Mouse (Mus musculus) erythroblast, embryonic 14.5 days (primary cell): ENCODE measurements around the gene Ecel1. TPM values are rescaled to one million over a fixed set of nuclear protein-coding genes. Genes with fewer than 3 reads are reported as not detected.

Experiments used
- H3K27me3 ChIP-seq: 2 replicates; pipeline ENCODE4 v1.6.1; 2012; ENCODE audit warnings: inconsistent platforms; ENCODE audit not compliant: control insufficient read depth
- H3K36me3 ChIP-seq: 2 replicates; pipeline ENCODE4 v1.6.1; 2012; ENCODE audit warnings: mild to moderate bottlenecking, inconsistent platforms; ENCODE audit not compliant: control insufficient read depth
- H3K4me1 ChIP-seq: 2 replicates; pipeline ENCODE4 v1.6.1; 2012; ENCODE audit warnings: inconsistent platforms; ENCODE audit not compliant: control insufficient read depth
- H3K4me3 ChIP-seq: replicated peaks from 2 replicates; pipeline ENCODE3; 2012; ENCODE audit warnings: moderate library complexity, mild to moderate bottlenecking, inconsistent platforms
- H3K9me3 ChIP-seq: 2 replicates; pipeline ENCODE4 v1.6.1; 2012; ENCODE audit warnings: low read length, inconsistent platforms, mixed read lengths; ENCODE audit not compliant: control insufficient read depth
- GATA1 ChIP-seq: IDR thresholded peaks from 2 replicates; pipeline ENCODE4 v1.6.1; 2012; ENCODE audit warnings: low read length, inconsistent platforms, mixed read lengths
- TAL1 ChIP-seq: IDR thresholded peaks from 3 replicates; pipeline ENCODE4 v1.6.1; 2012; ENCODE audit warnings: low read length, inconsistent platforms, mixed read lengths
- polyA plus RNA-seq: library from polyadenylated mRNA; stranded (reverse); fragments of >175 nt; gene quantifications from 2 replicates; pipeline ENCODE4 v1.2.3, GENCODE M21; 2012

Ecel1 gene
- polyA plus RNA-seq, 1 experiment = not detected

DNA sequence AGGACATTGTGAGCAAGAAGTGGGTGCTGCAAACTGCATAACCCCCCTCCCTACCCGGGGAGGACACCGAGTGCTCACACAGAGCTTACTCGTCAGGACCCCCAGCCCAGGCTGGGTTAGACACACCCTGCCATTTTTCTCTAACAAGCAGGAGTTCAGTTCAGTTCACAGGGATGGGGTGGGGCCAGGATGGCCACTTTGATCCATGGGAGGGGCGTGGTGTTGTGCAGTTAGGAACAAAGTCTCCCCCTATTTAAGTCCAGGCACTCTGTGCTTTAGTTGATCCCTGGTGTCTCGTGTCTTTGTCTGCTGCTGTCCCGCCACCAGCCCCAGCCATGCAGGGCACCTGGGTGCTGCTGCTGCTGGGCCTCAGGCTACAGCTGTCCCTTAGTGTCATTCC, 31.6 kb downstream of the Ecel1 start, which contains the start of gene Akp3:
Akp3 (plus strand) TSS at position 301 of the 400 bp plus-strand sequence.
- no peaks in the 10 kb centered on the region for H3K4me1 ChIP-seq
- H3K36me3 ChIP-seq = no peaks in the 10 kb centered on the region
- no peaks in the 10 kb centered on the region for H3K9me3 ChIP-seq
- H3K27me3 ChIP-seq = peaks cover 28% of the 10 kb centered on the region
- no peak for TF ChIP-seq TAL1
- no peak for TF ChIP-seq GATA1
- H3K4me3 ChIP-seq = no peak within 1 kb of the TSS

DNA sequence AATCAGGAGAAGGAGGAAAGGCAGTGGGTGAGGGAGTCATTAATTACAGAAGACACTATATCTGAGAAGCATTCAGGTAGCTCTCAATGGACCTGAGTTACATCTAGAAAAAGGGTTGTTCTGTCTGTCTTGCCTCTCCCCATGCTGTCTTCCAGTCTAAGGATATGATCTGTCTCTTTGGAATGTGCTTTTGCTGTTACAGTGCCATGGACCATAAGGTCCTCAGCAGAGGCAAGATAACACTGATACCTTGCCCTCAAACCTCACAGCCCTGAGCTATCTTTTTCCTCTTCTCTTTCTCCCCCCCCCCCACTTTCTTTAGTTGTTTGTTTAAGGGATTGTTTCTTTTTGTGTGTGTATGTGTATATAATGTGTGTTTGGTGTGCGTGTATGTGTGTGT, 41.5 kb downstream of the Ecel1 start:
- H3K27me3 ChIP-seq = no peaks in the 10 kb centered on the region

DNA sequence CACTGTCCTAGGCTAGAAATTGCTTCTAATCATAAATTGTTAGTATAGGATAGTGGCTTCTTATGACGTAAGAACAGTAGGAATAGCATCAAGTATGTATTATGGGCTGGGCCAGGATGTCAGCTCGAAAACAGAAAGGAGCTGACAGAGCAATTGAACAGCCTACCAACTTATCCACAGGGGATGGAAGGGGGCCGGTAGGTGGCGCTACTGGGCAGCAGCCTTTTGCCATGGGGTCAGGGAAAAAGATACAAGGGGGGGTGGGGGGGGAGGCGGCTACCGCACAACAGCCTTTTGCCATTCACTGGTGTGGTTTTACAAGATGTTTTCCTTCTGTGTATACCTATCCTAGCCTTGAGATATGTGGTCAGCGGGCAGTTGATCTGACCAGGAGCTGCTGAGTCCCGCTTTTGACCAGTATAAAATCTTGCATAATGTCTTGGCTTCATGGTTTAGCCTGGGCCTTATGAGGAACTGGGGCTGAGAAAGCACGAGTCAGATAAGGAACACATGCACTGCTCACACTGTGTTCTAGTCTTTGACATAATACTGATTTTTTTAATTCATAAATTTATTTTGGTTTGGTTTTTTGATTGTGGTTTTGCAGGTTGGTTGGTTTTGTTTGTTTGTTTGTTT, 44.5 kb downstream of the Ecel1 start:
- Histone ChIP-seq H3K4me1 (no peaks in the 10 kb centered on the region), H3K9me3 (no peaks in the 10 kb centered on the region), H3K36me3 (no peaks in the 10 kb centered on the region), H3K27me3 (no peaks in the 10 kb centered on the region), H3K4me3 (no peak overlapping the region)
- TF ChIP-seq GATA1 (no peak), TAL1 (no peak)

More for the DNA sequence above, 41.5 kb downstream of the Ecel1 start:
- TF ChIP-seq TAL1 (no peak), GATA1 (no peak)
- H3K4me3 ChIP-seq = no peak overlapping the region
- H3K36me3 ChIP-seq = no peaks in the 10 kb centered on the region
- H3K9me3 ChIP-seq = no peaks in the 10 kb centered on the region
- no peaks in the 10 kb centered on the region for H3K4me1 ChIP-seq

DNA sequence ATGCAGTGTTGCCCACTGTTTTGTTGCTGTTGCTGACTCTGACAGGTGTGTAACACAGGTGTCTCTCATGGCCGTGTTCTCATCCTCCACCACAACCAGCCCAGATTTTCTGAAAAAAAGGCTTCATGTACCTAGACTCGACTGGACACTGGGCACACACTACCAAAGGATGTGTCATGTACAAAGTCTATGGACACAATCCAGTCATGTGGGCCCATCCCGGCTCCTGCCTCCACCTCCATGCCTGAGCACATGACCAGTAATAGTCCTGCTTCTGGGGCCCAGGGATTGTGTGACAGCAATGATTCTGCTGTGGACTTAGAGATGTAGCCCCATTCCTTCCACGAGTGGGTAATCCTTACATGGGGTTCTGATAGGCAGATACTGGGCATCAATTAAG, 47.8 kb downstream of the Ecel1 start:
- H3K36me3 ChIP-seq = no peaks in the 10 kb centered on the region
- no peak overlapping the region for H3K4me3 ChIP-seq
- no peaks in the 10 kb centered on the region for H3K9me3 ChIP-seq
- TF ChIP-seq GATA1 (no peak), TAL1 (no peak)
- no peaks in the 10 kb centered on the region for H3K27me3 ChIP-seq
- no peaks in the 10 kb centered on the region for H3K4me1 ChIP-seq

DNA sequence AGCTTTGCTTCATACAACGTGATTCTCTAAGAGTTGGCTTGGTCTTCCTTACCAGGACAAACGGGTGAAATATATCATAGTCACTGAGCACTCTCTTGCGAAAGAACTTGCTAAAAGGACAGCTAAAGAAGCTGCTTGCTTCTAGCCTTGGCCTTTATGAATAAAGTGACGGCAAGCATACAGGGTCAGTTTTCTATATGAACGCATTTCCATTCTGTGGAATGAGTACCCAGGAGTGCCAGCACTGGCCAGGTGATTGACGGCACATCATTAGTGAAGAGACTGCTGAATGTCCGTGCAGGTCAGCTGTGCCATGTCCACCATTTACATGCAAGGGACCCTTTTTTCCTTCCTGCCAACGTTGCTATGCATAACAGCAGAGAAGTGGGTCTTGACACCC, 49.8 kb downstream of the Ecel1 start:
- Histone ChIP-seq H3K36me3 (no peaks in the 10 kb centered on the region), H3K4me1 (no peaks in the 10 kb centered on the region), H3K4me3 (no peak overlapping the region), H3K9me3 (no peaks in the 10 kb centered on the region), H3K27me3 (no peaks in the 10 kb centered on the region)
- TF ChIP-seq TAL1 (no peak), GATA1 (no peak)

DNA sequence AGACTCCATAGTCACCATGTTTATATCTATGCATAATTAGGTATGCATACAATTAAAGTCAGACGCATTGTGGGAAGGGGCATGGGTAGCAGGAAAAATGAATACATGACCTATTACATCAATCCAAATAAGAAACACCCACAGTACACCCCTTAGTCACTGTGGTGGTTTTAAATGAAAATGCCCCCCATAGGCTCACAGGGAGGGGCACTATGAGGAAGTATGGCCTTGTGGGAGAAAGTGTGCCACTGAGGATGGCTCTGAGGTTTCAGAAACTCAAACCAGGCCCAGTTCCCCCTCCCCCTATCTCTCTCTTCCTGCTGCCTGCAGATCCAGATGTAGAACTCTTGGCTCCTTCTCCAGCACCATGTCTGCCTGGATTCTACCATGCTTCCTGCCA, 52.4 kb downstream of the Ecel1 start:
- no peaks in the 10 kb centered on the region for H3K36me3 ChIP-seq
- TF ChIP-seq GATA1 (no peak), TAL1 (no peak)
- no peaks in the 10 kb centered on the region for H3K9me3 ChIP-seq
- H3K4me1 ChIP-seq = no peaks in the 10 kb centered on the region
- H3K27me3 ChIP-seq = no peaks in the 10 kb centered on the region
- no peak overlapping the region for H3K4me3 ChIP-seq

DNA sequence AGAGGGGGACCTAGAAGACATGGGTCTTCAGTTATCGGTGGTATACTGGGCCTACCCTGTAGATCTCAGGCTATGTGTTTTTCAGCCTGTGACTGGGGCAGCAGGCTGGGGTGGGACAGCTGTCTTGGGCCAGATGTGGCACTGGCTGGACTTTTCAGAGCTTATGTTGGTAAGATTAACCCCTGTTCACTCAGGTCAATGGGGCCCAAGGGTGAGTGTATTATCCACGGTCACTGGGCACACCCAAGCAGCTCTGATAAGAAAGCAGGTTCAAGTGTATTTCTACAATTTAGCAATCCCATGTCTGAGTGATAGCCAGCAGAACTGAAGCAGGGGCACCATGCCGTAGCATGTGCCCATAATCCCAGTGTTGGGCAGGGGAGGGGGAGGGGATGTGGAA, 54.2 kb downstream of the Ecel1 start:
- Histone ChIP-seq H3K27me3 (no peaks in the 10 kb centered on the region), H3K4me1 (peaks cover 2% of the 10 kb centered on the region)

DNA sequence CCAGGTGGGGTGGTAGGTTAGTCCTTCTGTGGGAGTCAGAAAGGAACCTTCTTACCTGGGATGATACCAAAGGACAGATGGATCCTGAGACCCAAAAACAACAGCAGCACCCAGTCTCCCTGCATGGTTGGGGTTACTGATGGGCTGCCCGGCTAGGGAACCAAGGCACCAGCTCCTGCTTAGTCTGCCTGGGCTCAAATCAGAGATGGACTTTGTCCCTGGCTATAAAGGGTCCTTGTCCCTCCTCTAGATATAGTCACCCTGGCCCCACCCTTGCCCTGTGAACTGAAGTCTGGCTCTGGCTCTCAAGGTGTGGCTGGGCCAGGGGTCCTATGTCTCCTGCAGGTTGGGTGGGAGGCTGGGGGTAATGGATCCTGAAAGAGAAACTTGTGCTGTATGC, 54.9 kb downstream of the Ecel1 start, which contains the start of gene Alpi:
Alpi (minus strand) TSS at position 196 of the 400 bp plus-strand sequence.
- no peak for TF ChIP-seq GATA1
- TF ChIP-seq TAL1 = no peak
- H3K4me3 ChIP-seq = no peak within 1 kb of the TSS
- peaks cover 2% of the 10 kb centered on the region for H3K4me1 ChIP-seq
- no peaks in the 10 kb centered on the region for H3K9me3 ChIP-seq
- H3K36me3 ChIP-seq = no peaks in the 10 kb centered on the region
- H3K27me3 ChIP-seq = no peaks in the 10 kb centered on the region

More for the DNA sequence above, 54.2 kb downstream of the Ecel1 start:
- TF ChIP-seq GATA1 = no peak
- TF ChIP-seq TAL1 = no peak
- no peaks in the 10 kb centered on the region for H3K36me3 ChIP-seq
- H3K9me3 ChIP-seq = no peaks in the 10 kb centered on the region
- no peak overlapping the region for H3K4me3 ChIP-seq

DNA sequence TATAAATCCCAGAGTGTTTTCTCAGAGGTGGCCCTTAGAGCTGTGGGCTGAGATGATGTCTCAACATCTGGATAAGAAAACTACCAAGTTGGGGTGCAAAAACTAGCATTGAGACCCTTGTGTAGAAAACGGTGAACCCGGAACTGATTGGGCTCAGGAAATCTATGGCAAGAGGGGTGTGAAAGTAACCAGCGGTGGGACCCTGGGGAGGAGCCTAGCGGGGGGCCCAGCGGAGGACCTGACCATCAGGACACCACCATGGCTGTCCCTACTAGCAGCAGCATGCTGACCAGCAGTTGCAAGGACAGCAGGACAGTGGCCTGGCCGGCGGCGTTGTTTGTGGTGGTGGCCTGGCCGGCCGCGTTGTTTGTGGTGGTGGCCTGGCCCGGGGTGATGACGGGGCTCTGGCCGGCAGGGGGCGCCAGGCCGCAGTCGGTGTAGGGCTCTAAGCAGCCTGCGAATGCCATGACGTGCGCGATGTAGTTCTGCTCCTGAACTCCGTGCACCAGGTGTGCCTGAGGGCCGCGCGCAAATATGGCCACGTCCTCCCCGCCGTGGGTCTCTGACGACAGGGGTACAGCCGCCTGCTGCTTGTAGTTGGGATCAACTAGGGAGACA, 57.9 kb downstream of the Ecel1 start:
- Histone ChIP-seq H3K27me3 (no peaks in the 10 kb centered on the region), H3K4me1 (peaks cover 2% of the 10 kb centered on the region), H3K4me3 (no peak overlapping the region), H3K9me3 (no peaks in the 10 kb centered on the region), H3K36me3 (no peaks in the 10 kb centered on the region)
- no peak for TF ChIP-seq TAL1
- TF ChIP-seq GATA1 = no peak

Other genes starting within 250 kb of the Ecel1 start
- gene Alppl2, start 66.6 kb downstream of the Ecel1 start, polyA plus RNA-seq = not detected in 2 replicates
- not detected in 2 replicates for gene Alpi, start 54.9 kb downstream of the Ecel1 start, polyA plus RNA-seq
- gene Akp3, start 31.5 kb downstream of the Ecel1 start, polyA plus RNA-seq = not detected in 2 replicates
- not detected in 2 replicates for gene Prss56, start 26.8 kb upstream of the Ecel1 start, polyA plus RNA-seq
- not detected in 2 replicates for gene Chrnd, start 34.1 kb upstream of the Ecel1 start, polyA plus RNA-seq
- 0.04 TPM in 1 of 2 replicates, not detected in the other for gene Chrng, start 48.1 kb upstream of the Ecel1 start, polyA plus RNA-seq
- 2.5 and 2.6 TPM in 2 replicates for gene Eif4e2, start 57.4 kb upstream of the Ecel1 start, polyA plus RNA-seq
- gene Efhd1, start 107.8 kb upstream of the Ecel1 start, polyA plus RNA-seq = not detected in 2 replicates
- gene Gigyf2, start 170.5 kb upstream of the Ecel1 start, polyA plus RNA-seq = 1.3 and 1.5 TPM in 2 replicates
- not detected in 2 replicates for gene Kcnj13, start 238.2 kb upstream of the Ecel1 start, polyA plus RNA-seq